ENCODE assay signal across 13 mouse cellular contexts in the genomic region with DNA sequence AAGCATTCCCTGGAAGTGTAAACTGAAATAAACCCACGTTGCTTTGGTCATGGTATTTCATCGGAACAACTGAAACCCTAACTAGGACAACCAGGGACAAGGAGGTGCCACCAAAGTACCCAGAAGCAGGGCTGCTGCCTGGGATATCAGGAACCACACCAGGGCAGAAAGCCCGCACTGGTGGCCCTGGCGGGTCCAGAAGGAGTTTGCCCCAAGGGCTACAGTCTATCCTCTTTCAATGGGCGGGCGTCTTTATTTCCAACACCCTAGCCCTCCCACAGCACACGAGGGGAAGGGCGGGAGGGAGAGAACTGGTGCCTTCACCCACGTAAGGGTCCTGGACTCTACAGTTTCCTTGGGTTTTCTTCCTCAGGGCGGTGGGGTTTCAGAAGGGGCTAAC. TPM values are rescaled to one million over a fixed set of nuclear protein-coding genes. Genes with fewer than 3 reads are reported as not detected.
DNase-seq lines count a peak whose midpoint lies in the region; ATAC-seq and TF ChIP-seq lines count a peak whose summit lies in the region.
"Had no signal": no experiment of that assay in that cellular context is flagged by ENCODE, and none has a peak within 500 bp of the region (broad histone marks: within the 10 kb centered on the region; RNA-seq: fewer than 3 reads in every experiment).

No protein-coding gene starts in this region.

- no peak overlapping the region; the same call in 1 of the 2 replicates for H3K4me2 ChIP-seq in heart, embryonic 11.5 days
- H3K4me2 ChIP-seq in kidney, postnatal 0 days (ENCODE audit: low read length): no peak overlapping the region
- peak overlapping the region; percentile 40 for H3K4me2 ChIP-seq in embryonic facial prominence, embryonic 13.5 days
- peak overlapping the region; percentile 40 for H3K4me2 ChIP-seq in limb, embryonic 13.5 days (replicated peaks)
- H3K4me2 ChIP-seq: hindbrain, embryonic 14.5 days had no signal

- no peak for DNase-seq in heart, adult 8-10 months (ENCODE audit: low spot score)
- DNase-seq in kidney, postnatal 0 days (ENCODE audit: low spot score): no peak
- no peak for DNase-seq in kidney, adult 8-10 months
- DNase-seq in cerebellum, adult 11-12 months: no peak
- no peak for DNase-seq in right cerebral cortex, postnatal 36 days (ENCODE audit: low spot score in 2 of 2)
- DNase-seq: embryo, embryonic 11 days; left cerebral cortex, postnatal 4 days; thymus, postnatal 36 days had no signal

- H3K27me3 ChIP-seq in heart, embryonic 11.5 days (ENCODE audit: control insufficient read depth, insufficient read depth, low read length): no peaks in the 10 kb centered on the region
- H3K27me3 ChIP-seq in kidney, postnatal 0 days (ENCODE audit: insufficient read depth, low read length): no peaks in the 10 kb centered on the region
- no peaks in the 10 kb centered on the region for H3K27me3 ChIP-seq in embryonic facial prominence, embryonic 13.5 days
- no peaks in the 10 kb centered on the region for H3K27me3 ChIP-seq in limb, embryonic 13.5 days

- no peak for TF ChIP-seq CTCF in kidney, postnatal 0 days (IDR thresholded peaks at IDR 0.05; ENCODE audit: low read depth)

- no peak overlapping the region for H3K4me3 ChIP-seq in heart, embryonic 11.5 days (ENCODE audit: low read depth, low read length)
- no peak overlapping the region for H3K4me3 ChIP-seq in kidney, postnatal 0 days (replicated peaks; ENCODE audit: low read depth, low read length)
- no peak overlapping the region for H3K4me3 ChIP-seq in embryonic facial prominence, embryonic 13.5 days
- H3K4me3 ChIP-seq in limb, embryonic 13.5 days: no peak overlapping the region

- no peak overlapping the region for H3K9ac ChIP-seq in heart, embryonic 11.5 days (ENCODE audit: low read depth, low read length)
- H3K9ac ChIP-seq in kidney, postnatal 0 days (ENCODE audit: low read depth, low read length): no peak overlapping the region
- peak overlapping the region; percentile 17; the same call in 1 of the 2 replicates for H3K9ac ChIP-seq in embryonic facial prominence, embryonic 13.5 days
- H3K9ac ChIP-seq in limb, embryonic 13.5 days: no peak overlapping the region
- H3K9ac ChIP-seq: hindbrain, embryonic 14.5 days had no signal

- H3K27ac ChIP-seq in heart, embryonic 11.5 days (ENCODE audit: low read depth, low read length): 0 out of 2 replicates have a peak overlapping the region, but pooled peaks have one; percentile 62
- H3K27ac ChIP-seq in kidney, postnatal 0 days: peak overlapping the region; percentile 52
- H3K27ac ChIP-seq in embryonic facial prominence, embryonic 13.5 days: peak overlapping the region; percentile 73
- peak overlapping the region; percentile 48; the same call in 1 of the 2 replicates for H3K27ac ChIP-seq in limb, embryonic 13.5 days
- H3K27ac ChIP-seq: macrophage had no signal

- peaks cover 40% of the 10 kb centered on the region for H3K4me1 ChIP-seq in heart, embryonic 11.5 days (ENCODE audit: control insufficient read depth, insufficient read depth, low read length)
- H3K4me1 ChIP-seq in kidney, postnatal 0 days (replicated peaks; ENCODE audit: insufficient read depth, low read length): peaks cover 21% of the 10 kb centered on the region; the same call in 1 of the 2 replicates
- peaks cover 44% of the 10 kb centered on the region for H3K4me1 ChIP-seq in embryonic facial prominence, embryonic 13.5 days
- H3K4me1 ChIP-seq in limb, embryonic 13.5 days: peaks cover 48% of the 10 kb centered on the region

- 0 out of 2 replicates have a peak, but pooled peaks cover 3% of the 10 kb centered on the region for H3K36me3 ChIP-seq in heart, embryonic 11.5 days (ENCODE audit: control insufficient read depth, insufficient read depth, low read length)
- H3K36me3 ChIP-seq in kidney, postnatal 0 days (ENCODE audit: insufficient read depth, low read length): 0 out of 2 replicates have a peak, but pooled peaks cover 8% of the 10 kb centered on the region
- peaks cover 11% of the 10 kb centered on the region; the same call in 1 of the 2 replicates for H3K36me3 ChIP-seq in embryonic facial prominence, embryonic 13.5 days
- H3K36me3 ChIP-seq in limb, embryonic 13.5 days: peaks cover 5% of the 10 kb centered on the region; the same call in 1 of the 2 replicates

- H3K9me3 ChIP-seq in heart, embryonic 11.5 days (replicated peaks; ENCODE audit: control insufficient read depth, low read length): no peaks in the 10 kb centered on the region
- H3K9me3 ChIP-seq in kidney, postnatal 0 days (replicated peaks; ENCODE audit: low read length): no peaks in the 10 kb centered on the region
- no peaks in the 10 kb centered on the region for H3K9me3 ChIP-seq in embryonic facial prominence, embryonic 13.5 days
- no peaks in the 10 kb centered on the region for H3K9me3 ChIP-seq in limb, embryonic 13.5 days

- ATAC-seq in heart, embryonic 11.5 days (replicated peaks; ENCODE audit: insufficient number of reproducible peaks, low FRiP score, low TSS enrichment): no peak
- no peak for ATAC-seq in kidney, postnatal 0 days (replicated peaks; ENCODE audit: low FRiP score, low read depth)
- ATAC-seq in embryonic facial prominence, embryonic 13.5 days (ENCODE audit: insufficient number of reproducible peaks, insufficient read depth, low FRiP score, low TSS enrichment, low read depth): no peak
- no peak for ATAC-seq in limb, embryonic 13.5 days (ENCODE audit: low FRiP score, low read depth)

- 69% methylated on average over 10 of the region's 10 CpGs for WGBS in heart, embryonic 11.5 days (ENCODE audit: insufficient replicate concordance)
- 61% methylated on average over 10 of the region's 10 CpGs for WGBS in kidney, postnatal 0 days
- WGBS in embryonic facial prominence, embryonic 13.5 days: 55% methylated on average over 10 of the region's 10 CpGs
- 58% methylated on average over 10 of the region's 10 CpGs for WGBS in limb, embryonic 13.5 days

RNA-seq across cellular contexts. Expression of gene Ube4b, which starts 10.1 kb away (rescaled TPM):
- polyA plus RNA-seq in heart, embryonic 11.5 days (2014; fragmentation: Nextera tagmentation; extraction: Ambion mirVana): 36.3 and 41.3 TPM in 2 replicates
- 10 to 100 TPM; 40.6 to 46.8 (median 42.6) TPM for total RNA-seq in heart, adult 8-10 months (2022)
- 26.9 and 28.8 TPM in 2 replicates for polyA plus RNA-seq in kidney, postnatal 0 days (2015; fragmentation: Nextera tagmentation; extraction: Ambion mirVana)
- 48.7 and 49.4 TPM in 2 replicates for polyA plus RNA-seq in embryonic facial prominence, embryonic 13.5 days (2015; fragmentation: Nextera tagmentation; extraction: Ambion mirVana)
- 47.5 and 53.9 TPM in 2 replicates for polyA plus RNA-seq in limb, embryonic 13.5 days (2015; fragmentation: Nextera tagmentation; extraction: Ambion mirVana)

RNA-seq across cellular contexts. Expression of gene Rbp7, which starts 38.4 kb away (rescaled TPM):
- 1.2 and 2.5 TPM in 2 replicates for polyA plus RNA-seq in heart, embryonic 11.5 days (2014; fragmentation: Nextera tagmentation; extraction: Ambion mirVana)
- total RNA-seq in heart, adult 8-10 months (2022): 10 to 100 TPM; 41.4 to 66.1 (median 52.8) TPM
- 1.3 TPM in 2 replicates for polyA plus RNA-seq in kidney, postnatal 0 days (2015; fragmentation: Nextera tagmentation; extraction: Ambion mirVana)
- 0.52 TPM in 1 of 2 replicates, not detected in the other for polyA plus RNA-seq in embryonic facial prominence, embryonic 13.5 days (2015; fragmentation: Nextera tagmentation; extraction: Ambion mirVana)
- polyA plus RNA-seq in limb, embryonic 13.5 days (2015; fragmentation: Nextera tagmentation; extraction: Ambion mirVana): 0.37 and 0.41 TPM in 2 replicates
- total RNA-seq: left cerebral cortex, postnatal 4 days had no signal
- polyA plus RNA-seq: hindbrain, embryonic 14.5 days; macrophage had no signal

Comparison
In these comparisons a context has a peak if more than half of its experiments do, and no peak if none do; other contexts are left out.
1. H3K4me2 ChIP-seq: peak in embryonic facial prominence, embryonic 13.5 days (single experiment) and limb, embryonic 13.5 days (single experiment); none in heart, embryonic 11.5 days (single experiment) and kidney, postnatal 0 days (single experiment).
2. Peak in every context shown above with its lines, with median percentiles within 50 percentile points of each other: H3K27ac ChIP-seq.